Mouse (Mus musculus) ES-Bruce4 (cell line): ENCODE measurements around the gene Nat8.

ENCODE experiments used
- CTCF ChIP-seq: IDR thresholded peaks from one replicate; pipeline ENCODE4 v1.8.1; 2011; ENCODE audit warnings: low read depth, low read length
- EP300 ChIP-seq: IDR thresholded peaks from 2 replicates; pipeline ENCODE4 v1.6.1; 2011; ENCODE audit warnings: low read depth, low read length; ENCODE audit not compliant: insufficient read depth

DNA sequence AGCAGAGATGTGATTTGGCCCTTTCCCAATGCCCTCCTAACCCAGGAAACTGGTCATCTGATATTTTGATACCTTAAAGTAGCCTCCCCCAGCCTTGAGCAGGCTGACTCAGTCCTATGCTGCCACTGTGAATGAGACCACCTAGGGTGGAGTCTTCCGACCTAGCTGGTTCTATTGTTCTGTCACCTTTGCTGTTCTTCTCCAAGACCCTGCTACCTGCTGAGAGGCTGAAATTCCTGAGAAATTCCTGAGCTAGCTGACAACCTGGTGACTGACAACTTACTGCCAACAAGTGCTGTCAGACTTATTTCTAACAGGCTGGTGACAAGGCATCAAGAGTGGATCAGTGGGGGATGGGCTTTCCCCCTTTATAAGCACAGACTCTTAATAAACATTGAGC lies 13.5 kb downstream of the Nat8 start:
- TF ChIP-seq CTCF (no peak), EP300 (no peak)
